Mouse (Mus musculus) embryonic fibroblast, embryonic 13.5 days (primary cell): ENCODE data around the gene Col4a1.

Source experiments
- CTCF ChIP-seq: IDR thresholded peaks from 2 replicates; pipeline ENCODE4 v1.5.1; 2011; ENCODE audit warnings: mild to moderate bottlenecking, control low read depth, low read length, moderate library complexity, borderline replicate concordance; ENCODE audit not compliant: insufficient read depth
- POLR2A ChIP-seq: IDR thresholded peaks from 2 replicates; pipeline ENCODE4 v1.6.1; 2011; ENCODE audit warnings: low read depth, mild to moderate bottlenecking, control low read depth, low read length, moderate library complexity

DNA sequence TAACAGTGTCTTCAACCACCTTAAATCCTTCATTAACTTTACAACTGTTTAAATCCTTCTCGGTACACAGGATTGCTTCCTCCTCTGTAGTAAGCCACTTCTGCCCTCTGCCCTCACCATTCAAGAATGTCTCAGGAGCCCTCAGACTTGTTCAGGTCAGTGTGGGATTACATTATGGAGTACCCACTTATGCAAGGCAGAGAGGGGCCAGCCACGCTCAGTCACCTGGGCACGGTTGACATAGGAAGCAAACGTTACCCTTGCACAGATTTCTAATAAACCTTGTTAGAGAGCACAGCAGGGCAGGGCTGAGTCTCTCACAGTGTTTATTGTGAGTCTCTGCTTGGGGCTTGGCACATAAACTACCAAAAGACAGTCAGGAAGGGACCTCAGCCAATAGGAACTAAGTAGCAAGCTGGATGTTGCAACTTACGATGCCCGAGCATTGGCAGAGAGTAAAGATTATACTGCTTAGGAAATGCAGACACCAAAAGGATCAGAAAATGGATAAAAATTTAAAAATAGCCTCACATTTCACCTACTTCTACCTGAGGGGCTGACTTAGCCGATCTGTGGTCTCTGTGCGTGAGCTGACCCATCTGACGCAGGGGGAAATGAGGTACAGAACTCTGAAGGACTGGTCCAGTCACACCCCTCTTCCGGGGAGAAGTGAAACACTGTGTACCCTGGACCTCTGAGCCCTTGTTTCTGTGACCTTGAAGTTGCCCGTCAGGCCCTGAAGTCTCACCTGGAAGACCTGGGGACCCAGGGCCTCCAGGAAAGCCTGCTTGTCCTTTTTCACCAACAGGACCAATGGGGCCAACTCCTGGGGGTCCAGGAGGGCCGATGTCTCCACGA lies 86.8 kb downstream of the Col4a1 start:
- no peak for TF ChIP-seq CTCF
- TF ChIP-seq POLR2A = no peak
